Mouse (Mus musculus) retina, embryonic 14.5 days (tissue): Measurements from ENCODE around the gene Arhgap5.

Experiments
- DNase-seq: peaks from one replicate; pipeline ENCODE4 v3.0.0-alpha.2; 2015; ENCODE audit warnings: low spot score

Gene Arhgap5

DNA sequence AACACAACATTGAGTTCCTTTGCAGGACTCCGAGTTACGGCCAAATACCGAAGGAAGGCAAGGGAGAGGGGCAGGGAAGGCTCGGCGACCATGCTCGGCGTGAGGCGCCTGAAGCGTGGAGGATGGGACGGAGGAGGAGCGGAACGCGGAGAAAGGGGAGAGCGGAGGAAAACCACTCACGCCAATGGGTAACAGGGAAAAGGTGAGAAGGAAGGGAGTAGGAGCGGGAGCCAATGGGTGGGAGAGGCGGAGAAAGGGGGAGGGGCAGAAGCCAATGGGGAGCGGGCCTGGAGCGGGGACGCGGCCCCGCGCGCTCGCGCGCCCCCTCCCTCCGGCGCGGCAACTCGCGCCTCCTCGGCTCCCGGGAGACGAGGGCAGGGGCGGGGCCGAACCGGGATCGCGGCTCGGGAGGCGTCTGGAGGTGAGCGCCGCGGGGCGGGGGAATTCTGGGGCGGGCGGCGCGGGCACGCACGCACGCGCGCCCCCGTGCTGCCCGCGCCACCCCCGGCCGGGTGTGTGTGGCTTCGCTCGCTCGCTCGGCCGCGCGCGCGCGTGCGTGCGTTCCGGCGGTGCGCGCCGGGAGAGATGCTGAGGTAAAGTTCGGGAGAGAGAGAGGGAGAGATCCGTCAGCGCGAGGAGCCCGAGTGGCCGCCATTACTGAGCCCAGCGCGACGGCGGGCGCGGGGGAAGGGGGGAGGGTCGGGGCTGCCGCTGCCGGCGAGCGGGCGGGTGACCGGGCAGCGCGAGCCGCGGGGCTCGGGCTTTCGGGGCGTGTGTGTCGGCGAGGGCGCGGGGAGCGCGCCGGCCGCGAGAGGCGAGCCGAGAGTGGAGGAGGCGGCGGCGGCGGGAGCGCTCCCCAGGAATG lies at the start of gene Arhgap5:
Gene Arhgap5, plus strand, starts transcription at position 517 of the 865 bp plus-strand sequence.
- peak; percentile 96 for DNase-seq

DNA sequence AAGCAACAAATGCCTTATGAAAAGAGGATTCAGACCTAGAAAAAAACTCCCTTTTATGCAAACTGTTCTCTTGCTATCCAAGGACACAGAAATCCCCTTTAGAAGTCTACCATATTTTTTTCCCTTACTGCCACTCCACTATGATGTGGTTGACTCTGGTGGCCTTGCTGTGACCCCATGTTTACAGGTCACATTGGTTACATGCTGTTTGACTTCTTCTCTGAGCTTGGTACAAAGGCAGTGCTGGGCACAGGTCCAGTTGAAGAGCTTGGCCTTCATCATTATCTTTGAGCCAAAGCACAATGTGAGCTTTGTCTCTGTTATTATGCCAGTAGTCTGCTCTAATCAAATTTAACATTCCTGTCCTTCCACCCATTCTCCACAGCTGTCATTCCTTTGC lies 39.2 kb upstream of the Arhgap5 start:
- no peak for DNase-seq

DNA sequence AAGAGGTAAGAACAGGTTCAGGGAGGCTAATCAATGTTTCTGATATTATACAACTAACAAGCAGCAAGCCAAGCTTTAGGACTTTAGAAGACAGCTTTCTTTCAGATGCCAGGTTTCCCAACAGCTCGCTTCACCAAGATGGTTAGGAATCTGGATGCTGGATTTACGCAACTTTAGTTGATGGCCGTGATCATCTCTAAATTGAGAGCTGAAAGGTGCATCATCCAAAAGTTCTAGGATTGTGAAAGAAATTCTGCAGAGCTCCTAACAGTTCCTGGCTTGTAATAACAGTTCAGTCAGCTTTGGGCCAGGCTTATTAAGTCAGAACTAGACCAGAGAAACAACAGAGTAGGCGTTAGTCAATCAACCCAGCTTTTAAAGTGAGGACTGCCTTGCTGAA lies 32.2 kb upstream of the Arhgap5 start:
- DNase-seq = no peak

DNA sequence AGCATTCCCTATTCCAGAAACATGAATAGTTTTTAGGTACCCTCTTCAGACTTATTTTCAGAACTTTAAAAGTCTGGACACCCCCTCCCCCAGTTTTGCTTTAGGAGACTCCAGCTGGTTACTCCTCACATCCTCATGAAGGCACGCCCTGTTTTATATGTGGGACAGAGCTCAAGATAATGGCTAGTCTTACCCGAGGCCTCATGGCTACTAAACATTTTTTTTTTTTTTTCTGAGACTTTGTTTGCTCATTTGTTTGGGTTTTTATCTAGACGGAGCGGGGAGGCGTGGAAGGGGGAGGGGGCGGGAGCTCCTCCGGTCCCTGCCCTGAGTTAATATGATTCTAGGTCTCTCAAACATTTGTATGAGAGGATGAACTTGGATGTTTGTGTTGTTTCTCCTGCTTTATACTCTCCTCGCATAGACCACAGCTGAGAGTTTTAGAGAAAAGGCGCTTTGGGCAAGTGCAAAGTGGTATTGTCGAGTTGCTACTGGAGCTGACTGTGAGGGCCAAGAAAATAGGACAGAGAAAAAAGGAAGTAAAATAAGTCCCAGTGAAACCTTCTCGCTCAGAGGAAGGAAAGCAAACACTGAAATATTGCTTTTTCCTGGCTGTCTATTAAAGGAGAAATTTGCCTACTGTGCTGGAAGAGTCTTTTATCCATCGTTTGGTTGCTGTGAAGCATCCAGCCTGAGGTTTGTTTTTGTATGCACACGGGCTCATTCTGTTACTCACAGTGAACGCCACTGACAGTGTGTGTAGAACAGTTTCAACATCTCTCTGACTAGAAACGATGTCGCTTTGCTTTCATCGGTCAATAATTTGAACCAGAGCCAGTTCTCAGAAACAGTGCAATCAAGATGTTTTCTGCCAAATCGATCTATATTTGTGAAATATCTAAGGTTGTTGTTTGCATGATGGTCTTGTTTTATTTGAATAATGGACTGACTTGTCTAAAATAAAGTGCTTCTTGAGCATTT lies 29.5 kb upstream of the Arhgap5 start:
- DNase-seq = no peak

- DNase-seq = no peak
Observed at GRCm38 (mm10) chr12:52476036-52476435, 27.7 kb upstream of the Arhgap5 start.

DNA sequence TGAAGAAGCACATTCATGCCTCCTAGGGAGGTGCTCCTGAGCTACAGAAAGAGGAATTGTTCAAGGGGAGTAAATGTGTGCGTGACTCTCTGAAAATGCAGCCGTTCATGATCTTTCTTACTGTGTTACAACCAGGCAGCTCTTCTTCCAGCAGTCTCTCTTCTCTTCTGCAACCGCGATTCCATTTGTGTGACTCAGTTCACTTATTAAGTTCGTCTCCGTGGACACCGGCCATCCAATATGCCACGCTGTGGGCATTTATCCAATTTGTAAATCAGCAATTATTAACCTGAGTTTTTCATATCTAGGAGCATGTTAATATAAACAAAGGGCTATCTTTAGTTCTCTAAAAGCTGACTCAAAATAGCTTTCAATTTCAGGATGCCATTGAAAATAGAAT lies 25.2 kb upstream of the Arhgap5 start:
- DNase-seq = no peak

- DNase-seq = no peak
Observed at GRCm38 (mm10) chr12:52479323-52479722, 24.4 kb upstream of the Arhgap5 start.

DNA sequence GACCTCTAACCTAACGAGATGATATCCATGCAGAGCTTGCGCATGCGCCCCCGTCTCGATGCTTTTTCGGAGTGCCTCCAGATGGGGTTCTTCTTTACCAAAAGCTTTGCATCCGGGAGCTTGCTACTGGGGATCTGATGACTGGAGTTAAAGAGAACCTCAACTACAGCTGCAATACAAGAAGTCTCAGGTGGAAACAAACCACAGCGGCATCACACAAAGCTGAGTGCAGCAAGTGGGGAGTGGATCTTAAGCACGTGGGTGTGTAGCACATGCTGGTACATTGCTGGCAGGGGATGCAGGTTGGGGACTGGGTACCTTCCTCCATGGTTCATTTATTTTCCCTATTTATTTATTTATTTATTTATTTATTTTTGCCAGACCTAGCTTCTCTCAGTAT lies 22.9 kb upstream of the Arhgap5 start:
- DNase-seq = no peak

DNA sequence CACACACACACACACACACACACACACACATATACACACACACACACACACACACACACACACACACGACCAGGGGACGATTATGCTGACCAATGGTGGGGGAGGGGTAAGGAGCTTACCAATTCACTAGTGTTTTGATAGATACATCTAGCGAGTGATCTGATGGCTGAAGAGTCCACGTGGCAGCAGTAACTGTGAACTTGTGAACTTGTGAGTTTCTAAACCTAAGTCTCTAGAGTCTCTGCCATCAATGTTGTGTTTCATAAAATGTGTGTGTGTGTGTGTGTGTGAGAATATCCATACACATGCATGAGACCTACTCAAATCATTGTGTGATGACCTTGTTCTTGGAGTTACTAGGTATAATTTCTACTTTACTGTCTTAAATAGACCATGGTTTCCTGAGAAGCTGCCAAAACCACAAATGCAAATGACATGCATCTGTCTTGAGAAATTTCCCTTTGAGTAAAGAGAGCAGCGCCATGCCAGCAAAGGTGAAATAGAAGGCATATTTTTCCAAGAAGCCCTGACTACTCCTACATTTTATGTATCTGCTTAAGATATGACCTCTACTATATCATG lies 21.7 kb upstream of the Arhgap5 start:
- DNase-seq = no peak

DNA sequence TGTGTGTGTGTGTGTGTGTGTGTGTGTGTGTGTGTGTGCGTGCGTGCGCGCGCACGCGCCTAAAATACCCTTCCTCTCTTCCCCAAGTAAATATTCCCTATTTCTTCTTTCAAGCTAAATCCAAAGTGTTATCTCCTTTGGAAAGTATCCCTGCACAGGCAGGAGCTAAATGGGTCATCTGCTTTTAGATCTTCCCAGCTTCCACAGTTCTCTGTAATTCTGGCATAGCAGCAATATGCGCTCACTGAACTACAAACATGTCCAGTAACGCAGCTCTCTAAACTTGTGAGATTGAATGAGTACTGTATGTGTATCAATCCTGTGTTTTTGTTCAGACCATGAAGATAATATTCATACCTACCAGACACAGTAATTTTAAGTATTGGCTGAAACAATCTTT lies 20.6 kb upstream of the Arhgap5 start:
- no peak for DNase-seq

- no peak for DNase-seq
Observed at GRCm38 (mm10) chr12:52488266-52488975, 15.4 kb upstream of the Arhgap5 start.

DNA sequence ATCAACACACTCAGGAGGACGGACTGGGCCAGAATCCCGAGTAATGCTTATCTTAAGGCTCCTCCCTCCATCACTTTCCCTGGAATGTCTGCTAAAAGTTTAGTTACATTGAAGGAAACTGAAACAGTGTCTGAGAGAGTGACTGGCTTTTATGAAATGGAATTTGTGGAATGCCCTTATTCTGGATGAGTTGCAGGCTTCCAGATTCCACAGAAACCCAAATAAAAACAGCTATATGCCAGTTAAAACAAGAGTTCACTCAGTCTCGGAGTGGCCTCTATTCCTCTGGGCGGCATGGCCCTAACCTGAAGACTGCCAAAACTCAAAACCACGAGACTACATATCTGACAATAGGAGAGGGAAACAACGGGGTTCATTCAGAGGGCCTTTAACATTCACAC lies 10.5 kb upstream of the Arhgap5 start:
- no peak for DNase-seq

DNA sequence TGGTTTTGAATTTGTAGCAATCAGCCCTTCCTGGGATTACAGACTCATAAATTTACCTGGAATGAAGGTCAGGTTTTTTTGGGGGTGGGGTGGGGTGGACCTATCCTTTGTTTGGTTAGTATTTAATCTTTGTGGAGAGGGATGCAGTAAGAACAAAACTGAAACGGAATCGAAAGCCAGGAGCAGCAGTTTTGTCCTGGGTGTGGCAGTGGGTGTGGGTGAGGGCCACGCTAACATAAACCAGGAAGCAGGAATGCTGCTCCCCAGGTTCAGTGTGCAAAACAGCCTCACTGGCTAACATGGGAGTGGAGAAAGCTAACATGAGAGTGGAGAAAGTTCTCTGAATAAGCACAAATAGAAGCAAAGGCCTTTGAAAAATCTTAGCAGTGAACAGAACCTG lies 6.6 kb upstream of the Arhgap5 start:
- DNase-seq = no peak

DNA sequence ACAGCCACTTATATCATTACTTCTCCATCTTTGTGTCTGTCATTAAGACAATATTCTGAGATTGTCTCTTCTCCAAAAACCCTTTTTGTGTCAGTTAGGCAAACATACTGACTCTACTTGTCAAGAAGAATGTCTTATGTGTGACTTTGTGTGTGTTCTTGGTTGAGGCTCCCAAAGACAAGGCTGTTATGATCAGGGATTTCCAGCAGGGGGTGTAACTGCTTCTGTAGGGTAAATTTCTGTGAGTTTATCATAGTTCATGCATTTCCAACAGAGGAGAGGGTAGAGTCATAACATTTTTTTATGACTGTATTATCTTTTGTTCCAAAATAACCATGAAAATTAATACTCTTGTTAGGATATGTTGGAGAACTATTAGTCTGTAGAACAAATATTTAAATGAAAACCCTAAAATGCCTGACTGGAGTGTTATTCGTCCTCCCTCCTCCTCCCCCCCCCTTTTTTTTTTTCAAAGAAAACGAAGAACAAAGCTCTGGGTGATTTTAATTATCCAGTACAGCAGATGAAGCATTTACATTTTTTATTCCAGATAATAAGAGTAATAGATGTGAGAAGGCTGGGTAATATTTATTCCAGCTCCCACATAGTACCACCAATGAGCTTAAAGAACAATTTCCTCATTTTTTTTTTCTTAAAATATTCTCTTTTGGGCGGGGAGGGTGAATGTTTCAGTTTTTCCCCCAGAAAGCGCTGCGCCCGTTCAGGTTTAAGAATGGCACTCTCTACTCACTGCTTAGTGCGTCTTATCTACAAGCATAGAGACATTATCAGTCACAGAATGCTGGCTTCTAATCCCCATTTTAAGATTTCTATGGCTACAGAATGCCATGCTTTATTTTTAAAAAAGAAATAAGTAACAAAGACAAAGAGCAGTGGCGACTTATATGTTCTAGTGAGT lies 2.6 kb upstream of the Arhgap5 start:
- DNase-seq = peak; percentile 66

DNA sequence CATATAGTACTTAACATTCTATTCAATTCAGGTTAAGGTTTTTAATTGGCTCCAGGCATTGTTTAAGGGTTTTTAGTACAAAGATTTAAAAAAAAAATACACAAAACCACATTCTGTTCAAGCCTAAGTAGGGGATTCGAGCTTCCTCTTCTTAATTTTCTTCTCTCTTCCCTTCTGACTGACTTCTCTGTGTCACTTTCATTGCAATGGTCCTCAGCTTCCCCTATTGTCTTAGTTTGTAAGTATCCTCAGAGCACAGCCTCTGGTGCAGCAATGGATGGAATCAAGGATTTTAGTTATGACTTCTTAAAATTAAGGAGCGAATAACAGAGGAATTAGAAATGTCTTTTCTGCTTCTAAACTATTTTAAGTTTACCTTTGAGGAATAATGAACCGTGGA lies 1.6 kb upstream of the Arhgap5 start:
- DNase-seq = no peak

DNA sequence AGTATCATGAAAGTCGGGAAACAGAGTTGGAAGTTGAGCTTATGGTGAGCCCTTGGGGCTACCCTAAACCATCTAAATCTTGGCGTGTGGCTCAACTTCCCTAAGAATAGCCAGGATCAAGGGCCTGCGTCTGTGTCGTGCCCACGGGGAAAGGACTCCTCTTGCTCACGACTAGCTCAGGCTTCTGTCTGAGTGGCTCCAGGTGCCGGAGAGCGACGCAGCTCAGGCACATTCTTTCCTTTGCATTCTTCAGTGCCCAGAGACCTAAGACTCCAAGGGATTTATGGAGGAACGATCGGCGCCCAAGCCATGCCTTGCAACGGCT lies 679 bp upstream of the Arhgap5 start:
- DNase-seq = no peak

GRCm38 (mm10) chr12:52504331-52505181 lies 784 bp downstream of the Arhgap5 start:
- peak; percentile 59 for DNase-seq

- DNase-seq = no peak
Observed at GRCm38 (mm10) chr12:52524699-52525098, 20.9 kb downstream of the Arhgap5 start.

GRCm38 (mm10) chr12:52525486-52525885 lies 21.7 kb downstream of the Arhgap5 start:
- DNase-seq = no peak

- DNase-seq = no peak
Observed at GRCm38 (mm10) chr12:52529740-52530139, 26.0 kb downstream of the Arhgap5 start.
